In the genomic region with DNA sequence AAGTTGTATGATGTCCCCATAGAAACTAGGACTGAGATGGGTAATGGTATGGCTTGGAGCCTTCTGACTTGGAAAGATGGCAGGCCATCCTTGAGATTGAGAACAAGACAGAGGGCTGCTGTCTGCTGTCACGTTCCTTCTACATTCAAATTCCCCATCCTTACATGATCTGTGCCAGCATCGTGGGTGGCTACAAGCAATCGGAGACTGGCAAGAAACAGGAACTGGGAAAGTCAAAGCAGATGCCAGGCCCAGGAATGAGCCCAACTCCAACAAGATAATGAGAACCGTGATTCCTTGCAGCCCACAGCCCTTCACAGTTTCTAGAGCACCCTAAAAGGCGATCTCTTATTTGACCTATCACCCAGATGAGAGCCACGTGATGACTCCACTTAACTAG, we compare ENCODE assay signal across 21 mouse cellular contexts.
"Had no signal": no experiment of that assay in that cellular context is flagged by ENCODE, and none has a peak within 500 bp of the region (broad histone marks: within the 10 kb centered on the region; RNA-seq: fewer than 3 reads in every experiment).

No protein-coding gene starts in this region.

- H3K9ac ChIP-seq: kidney, embryonic 15.5 days; liver, embryonic 13.5 days; midbrain, embryonic 13.5 days; neural tube, embryonic 13.5 days; stomach, embryonic 15.5 days had no signal

- ATAC-seq: midbrain, embryonic 13.5 days; midbrain, embryonic 16.5 days had no signal

- DNase-seq: kidney, adult 11 months; kidney, adult 8-10 months; kidney, postnatal 10 days; kidney, postnatal 4 days; layer of hippocampus, postnatal 36 days; liver, embryonic 13.5 days; lung, adult 2 months; lung, postnatal 36 days; retina, postnatal 1 day; spleen, adult 18-20 months; thymus, adult 18-20 months; thymus, postnatal 36 days had no signal

- H3K27ac ChIP-seq: kidney, embryonic 15.5 days; left cerebral cortex, adult 2 months; liver, embryonic 13.5 days; midbrain, embryonic 10.5 days; midbrain, embryonic 13.5 days; neural tube, embryonic 13.5 days; stomach, embryonic 15.5 days had no signal

- H3K4me2 ChIP-seq: kidney, embryonic 15.5 days; liver, embryonic 13.5 days; midbrain, embryonic 13.5 days; neural tube, embryonic 13.5 days; stomach, embryonic 15.5 days had no signal

- H3K4me1 ChIP-seq: kidney, embryonic 15.5 days; liver, embryonic 13.5 days; megakaryocyte, embryonic 14.5 days; midbrain, embryonic 10.5 days; midbrain, embryonic 13.5 days; neural tube, embryonic 13.5 days; stomach, embryonic 15.5 days had no signal

- H3K27me3 ChIP-seq: kidney, embryonic 15.5 days; liver, embryonic 13.5 days; midbrain, embryonic 13.5 days; stomach, embryonic 15.5 days had no signal

- H3K4me3 ChIP-seq: kidney, embryonic 15.5 days; left cerebral cortex, adult 2 months; liver, embryonic 13.5 days; megakaryocyte, embryonic 14.5 days; midbrain, embryonic 10.5 days; midbrain, embryonic 13.5 days; myocyte; neural tube, embryonic 13.5 days; stomach, embryonic 15.5 days had no signal

- H3K9me3 ChIP-seq: kidney, embryonic 15.5 days; liver, embryonic 13.5 days; midbrain, embryonic 10.5 days; midbrain, embryonic 13.5 days; neural tube, embryonic 13.5 days; stomach, embryonic 15.5 days had no signal

- H3K36me3 ChIP-seq: kidney, embryonic 15.5 days; liver, embryonic 13.5 days; midbrain, embryonic 10.5 days; midbrain, embryonic 13.5 days; neural tube, embryonic 13.5 days; stomach, embryonic 15.5 days had no signal
